Mouse (Mus musculus): ENCODE results near the gene Gabbr2.

- TF ChIP-seq EP300 (IDR thresholded peaks at IDR 0.05; ENCODE audit: low read length) (no peak), POLR2A (IDR thresholded peaks at IDR 0.05; ENCODE audit: low read depth, low read length) (no peak), ELF1 (IDR thresholded peaks at IDR 0.05; ENCODE audit: low read depth, low read length) (no peak), RAD21 (IDR thresholded peaks at IDR 0.05; ENCODE audit: low read depth, low read length) (no peak), NELFE (IDR thresholded peaks at IDR 0.05; ENCODE audit: low read depth, low read length) (no peak), MEF2A (IDR thresholded peaks at IDR 0.05; ENCODE audit: borderline replicate concordance, low read depth, low read length) (no peak), ZC3H11A (IDR thresholded peaks at IDR 0.05; ENCODE audit: low read depth, low read length) (no peak), SMC3 (IDR thresholded peaks at IDR 0.05; ENCODE audit: low read depth, low read length) (no peak), MAFK (IDR thresholded peaks at IDR 0.05; ENCODE audit: insufficient replicate concordance, low read length) (no peak), CTCF (conservative IDR thresholded peaks at IDR 0.05 in 1 of 2, IDR thresholded peaks at IDR 0.05 in 1 of 2; ENCODE audit: low read depth in 2 of 2, low read length in 2 of 2) (no peak), PAX5 (IDR thresholded peaks at IDR 0.05; ENCODE audit: low read length) (no peak), SIN3A (IDR thresholded peaks at IDR 0.05; ENCODE audit: low read length) (no peak)
Measured at GRCm38 (mm10) chr4:46628873-46629272, 362.8 kb downstream of the Gabbr2 start.
